Mouse (Mus musculus) G1E (cell line): Measurements from ENCODE around the gene Cox18.

ENCODE experiments used
- CTCF ChIP-seq: IDR thresholded peaks from 2 replicates; pipeline ENCODE4 v1.5.1; 2012; ENCODE audit warnings: low read depth, low read length, inconsistent platforms, mixed read lengths
- POLR2AphosphoS5 ChIP-seq: IDR thresholded peaks from 2 replicates; pipeline ENCODE4 v1.6.1; 2012; ENCODE audit warnings: low read depth, low read length, inconsistent platforms; ENCODE audit not compliant: insufficient replicate concordance
- TAL1 ChIP-seq: conservative IDR thresholded peaks from 2 replicates; pipeline ENCODE4 v1.6.1; 2012; ENCODE audit warnings: low read depth, low read length, inconsistent platforms, mixed read lengths

DNA sequence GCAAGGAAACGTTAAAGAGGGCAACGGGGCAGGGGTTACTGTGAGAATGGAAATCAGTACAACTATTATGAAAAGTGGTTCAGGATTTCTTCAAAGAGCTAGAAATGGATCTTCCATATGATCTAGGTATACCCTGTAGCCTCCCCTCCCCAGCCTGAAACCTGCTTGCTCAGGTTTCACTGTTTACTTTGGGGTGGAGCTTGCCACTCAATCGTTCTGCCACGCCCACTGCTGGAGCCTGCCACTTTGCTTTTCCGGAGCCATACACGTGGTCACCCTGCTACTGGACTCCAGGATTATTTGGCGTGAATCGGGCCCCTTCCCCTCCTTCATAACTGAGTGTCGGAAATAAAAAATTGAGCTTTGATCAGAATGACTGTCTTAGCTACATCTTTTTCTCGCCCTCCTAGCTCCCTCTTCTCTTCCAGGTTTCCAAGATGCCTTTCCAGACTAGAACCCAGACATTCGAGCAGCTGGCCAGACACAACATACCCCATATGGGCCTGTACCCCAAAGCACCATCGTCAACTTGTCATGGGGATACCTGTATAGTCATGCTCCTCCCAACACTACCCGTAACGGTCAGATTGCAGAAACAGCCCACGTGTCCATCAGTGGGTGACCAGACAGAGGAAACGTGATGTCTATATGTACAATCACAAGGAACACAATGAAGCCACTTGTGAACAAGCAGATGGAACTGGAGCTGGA lies 23.7 kb downstream of the Cox18 start:
- no peak for TF ChIP-seq CTCF
- no peak for TF ChIP-seq TAL1
- no peak for TF ChIP-seq POLR2AphosphoS5
